Mouse (Mus musculus) 3134 (cell line): Measurements from ENCODE around the gene Zfp606.
A peak's percentile ranks its signal among the peaks of the same experiment; 100 is the strongest.

ENCODE experiments used
- DNase-seq: peaks from one replicate; pipeline ENCODE4 v3.0.0-alpha.2; 2011; ENCODE audit warnings: low spot score; ENCODE audit not compliant: insufficient read length; ENCODE audit errors: extremely low read depth

Gene Zfp606

DNA sequence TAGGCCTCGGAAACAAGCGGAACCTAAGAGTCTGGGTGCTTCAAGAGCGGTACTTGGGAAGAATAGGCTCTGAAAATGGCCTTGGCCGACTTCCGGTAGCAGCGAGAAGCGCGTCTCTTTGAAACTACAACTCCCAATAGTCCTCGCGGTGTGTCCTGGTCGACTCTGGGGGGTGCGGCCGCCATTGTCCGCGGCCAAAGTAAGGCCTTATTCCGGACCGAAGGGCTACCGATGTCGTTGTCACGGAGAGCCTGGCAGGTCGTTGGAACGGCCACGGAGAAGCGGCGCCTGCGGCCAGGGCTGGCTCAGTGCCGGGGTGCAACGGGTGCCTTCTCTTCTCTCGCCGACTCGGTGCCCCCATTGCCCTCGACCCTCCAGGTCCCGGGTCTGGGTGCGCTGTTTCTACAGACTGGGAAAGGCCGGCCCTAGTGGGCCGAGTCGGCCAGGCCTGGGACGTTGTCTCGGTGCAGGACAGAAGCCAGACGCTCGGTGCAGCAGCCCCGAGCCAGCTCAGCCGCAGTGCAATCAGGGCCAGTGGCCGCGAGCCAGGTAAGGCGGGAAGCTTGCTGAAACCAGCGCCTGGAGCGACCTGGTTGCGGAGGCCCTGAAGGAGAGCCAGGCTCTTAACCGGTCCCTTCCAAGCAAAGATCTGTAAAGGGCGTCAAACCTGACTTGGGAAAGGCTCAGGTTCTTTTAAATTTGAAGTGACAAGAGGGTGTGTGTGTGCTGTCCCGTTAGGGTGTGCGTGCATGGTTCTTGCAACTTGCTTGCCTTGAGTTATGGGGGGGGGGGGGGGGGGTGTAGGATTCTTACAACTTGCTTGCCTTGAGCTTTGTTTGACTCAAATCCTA, at the start of gene Zfp606:
Zfp606 (plus strand) TSS at position 136 of the 851 bp plus-strand sequence.
- peak; percentile 90 for DNase-seq

DNA sequence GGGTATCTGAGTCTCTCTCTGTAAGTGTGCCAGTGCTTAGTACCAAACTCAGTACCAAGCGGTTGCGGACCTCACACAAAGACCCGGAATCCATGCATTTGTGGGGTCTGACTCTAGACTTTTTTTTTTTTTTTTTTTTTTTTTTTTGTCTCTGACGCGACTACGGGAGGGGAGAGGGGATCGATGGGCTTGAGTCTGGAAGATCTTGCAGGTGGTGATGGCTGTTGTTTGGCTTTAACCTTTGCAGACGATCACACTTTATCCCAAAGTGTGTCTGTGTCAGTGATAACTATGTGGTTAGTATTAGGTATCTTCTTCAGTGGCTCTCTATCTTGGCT, 885 bp downstream of the Zfp606 start:
- no peak for DNase-seq

DNA sequence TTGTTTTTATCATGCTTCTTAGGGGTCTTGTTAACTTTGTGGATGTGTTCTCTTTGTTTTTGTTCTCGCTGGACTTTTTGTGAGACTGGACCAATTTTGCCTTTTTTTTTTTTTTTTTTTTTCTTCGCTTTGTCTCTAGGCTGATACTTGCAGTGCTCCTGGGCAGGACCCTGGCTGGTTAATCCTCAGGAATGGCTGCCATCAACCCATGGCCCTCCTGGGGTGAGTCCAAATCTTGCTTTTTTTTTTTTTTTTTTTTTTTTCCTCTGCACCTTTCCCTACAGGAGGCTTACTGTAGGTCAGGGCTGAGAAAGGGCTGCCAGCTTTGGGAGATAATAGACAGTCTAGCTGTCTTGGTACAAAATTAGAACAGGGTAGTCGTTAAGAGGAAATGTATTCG, 1.4 kb downstream of the Zfp606 start:
- no peak for DNase-seq

DNA sequence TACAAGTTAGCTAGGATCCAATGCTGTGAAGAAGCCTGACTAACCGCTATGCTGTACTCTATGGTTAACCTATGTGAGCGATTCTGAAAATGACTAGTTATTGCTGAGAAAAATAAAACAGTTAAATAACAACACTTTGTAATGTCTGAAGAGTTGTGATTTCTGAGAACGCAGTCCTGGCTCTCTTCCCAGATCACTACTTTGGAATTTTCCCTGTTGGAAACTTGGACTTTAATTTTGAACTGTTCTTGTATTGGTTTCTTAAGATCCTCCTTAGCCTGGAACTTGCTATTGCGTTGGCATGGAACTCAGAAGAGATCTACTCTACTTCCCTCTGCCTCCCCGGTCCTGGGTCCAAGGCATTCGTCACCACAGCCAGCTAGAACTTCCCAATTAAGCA, 5.7 kb downstream of the Zfp606 start:
- DNase-seq = no peak

DNA sequence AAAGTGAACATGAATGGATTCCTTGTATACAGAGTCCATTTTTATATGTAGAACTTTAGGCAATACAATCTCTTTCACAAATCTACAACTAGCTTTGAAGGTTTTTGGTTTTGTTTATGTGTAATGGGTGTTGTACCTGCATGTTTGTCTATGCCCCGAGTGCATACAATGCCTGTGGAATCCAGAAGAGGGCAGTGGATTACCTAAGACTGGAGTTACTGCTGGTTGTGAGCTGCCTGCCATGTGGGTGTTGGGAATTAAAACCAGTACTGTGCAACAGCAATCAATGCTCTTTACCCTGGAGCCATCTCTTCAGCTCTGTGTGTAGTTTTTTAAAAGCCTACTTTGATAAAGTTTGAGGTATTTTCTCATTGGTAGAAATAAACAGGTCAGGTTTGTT, 7.9 kb downstream of the Zfp606 start:
- no peak for DNase-seq

DNA sequence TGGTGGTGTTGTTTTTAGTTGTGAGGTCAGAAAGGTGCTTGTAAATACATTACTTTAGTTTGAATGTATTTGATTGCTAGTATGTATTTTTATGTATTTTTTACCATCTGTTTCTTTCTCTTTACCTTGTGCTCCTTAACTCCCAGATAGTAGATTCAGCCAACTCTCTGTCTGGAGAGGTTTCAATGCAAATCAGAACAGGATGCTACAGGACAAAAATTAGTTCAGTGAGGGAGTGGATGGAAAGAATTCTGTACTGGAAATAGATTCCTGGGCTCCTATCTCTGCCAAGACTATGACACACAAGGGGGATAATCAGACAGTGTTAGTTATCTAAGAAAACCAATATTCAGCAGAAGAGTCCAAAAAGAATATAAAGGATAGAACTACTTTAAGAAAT, 8.6 kb downstream of the Zfp606 start:
- no peak for DNase-seq

DNA sequence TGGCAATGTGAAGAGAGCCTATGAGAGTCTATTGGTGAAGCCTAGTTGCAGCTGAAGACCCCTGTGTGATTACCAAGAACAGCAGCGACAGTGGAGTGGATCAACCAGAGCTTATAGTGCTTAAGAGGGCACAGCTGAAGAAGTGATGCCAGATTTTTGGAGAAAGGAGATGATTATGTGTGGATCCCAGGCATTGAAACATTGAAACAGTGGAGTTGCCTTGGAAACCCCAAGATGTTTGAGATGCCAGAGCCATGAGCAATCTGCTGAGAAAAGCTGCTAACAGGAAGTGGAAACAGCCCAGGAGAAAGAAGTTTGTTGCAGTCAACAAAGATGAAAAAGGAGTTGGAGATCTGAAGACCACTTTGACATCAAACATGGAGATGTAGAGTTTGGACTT, 32.8 kb downstream of the Zfp606 start:
- peak; percentile 47 for DNase-seq

DNA sequence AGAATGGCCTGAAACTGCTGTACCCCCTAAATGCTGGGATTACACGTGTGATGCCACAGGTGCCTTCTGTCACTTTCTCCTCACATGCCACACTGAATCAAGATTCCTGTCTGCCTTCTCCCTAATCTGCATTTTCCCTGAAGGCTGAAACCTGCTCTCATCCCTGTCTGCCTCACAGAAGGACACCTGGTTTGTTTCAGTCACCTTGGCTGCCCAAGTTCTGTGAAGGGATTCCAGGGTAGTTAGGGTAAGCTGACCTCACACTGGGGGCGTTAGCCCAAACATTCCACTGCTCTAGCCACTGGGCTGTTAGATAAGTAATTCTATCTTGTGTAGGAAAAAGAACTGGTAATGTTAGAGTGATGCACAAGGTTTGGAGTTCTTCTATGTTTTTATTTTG, 34.1 kb downstream of the Zfp606 start, which contains the start of gene 2900092C05Rik:
2900092C05Rik (plus strand) TSS at position 301 of the 400 bp plus-strand sequence.
- no peak for DNase-seq
